Mouse (Mus musculus) midbrain, postnatal 0 days (tissue): ENCODE measurements around the gene Klf16. TPM values are rescaled to one million over a fixed set of nuclear protein-coding genes. Genes with fewer than 3 reads are reported as not detected.
A peak's percentile ranks its signal among the peaks of the same experiment; 100 is the strongest.

Experiments used
- ATAC-seq: fragments of 200-750 bp; cut with Nextera tagmentation; 2 replicates; pipeline ENCODE4 v1.8.0; 2017; ENCODE audit warnings: moderate number of reproducible peaks, mild to moderate bottlenecking, moderate TSS enrichment, moderate library complexity; ENCODE audit not compliant: low FRiP score
- DNase-seq: peaks from one replicate; pipeline ENCODE4 v3.0.0-alpha.2; 2015; ENCODE audit warnings: low spot score
- H3K27ac ChIP-seq: fragments of 300-500 bp; sonication (generic); 2 replicates; pipeline ENCODE4 v1.5.1; 2014; ENCODE audit warnings: low read depth, mild to moderate bottlenecking, low read length, mixed read lengths
- H3K27me3 ChIP-seq: fragments of 300-500 bp; sonication (generic); 2 replicates; pipeline ENCODE4 v1.6.1; 2014; ENCODE audit warnings: low read length, control low read depth, mixed read lengths; ENCODE audit not compliant: insufficient read depth
- H3K36me3 ChIP-seq: fragments of 300-500 bp; sonication (generic); 2 replicates; pipeline ENCODE4 v1.6.1; 2014; ENCODE audit warnings: low read length, control low read depth, mixed read lengths; ENCODE audit not compliant: insufficient read depth
- H3K4me1 ChIP-seq: fragments of 300-500 bp; sonication (generic); 2 replicates; pipeline ENCODE4 v1.6.1; 2014; ENCODE audit warnings: mild to moderate bottlenecking, control low read depth, antibody characterized with exemption, low read length, mixed read lengths; ENCODE audit not compliant: insufficient read depth
- H3K4me2 ChIP-seq: fragments of 300-500 bp; sonication (generic); 2 replicates; pipeline ENCODE4 v1.6.1; 2014; ENCODE audit warnings: low read depth, mild to moderate bottlenecking, low read length, mixed read lengths; ENCODE audit not compliant: poor library complexity, severe bottlenecking
- H3K4me3 ChIP-seq: fragments of 300-500 bp; sonication (generic); 2 replicates; pipeline ENCODE4 v1.5.1; 2014; ENCODE audit warnings: low read depth, mild to moderate bottlenecking, low read length, moderate library complexity
- H3K9ac ChIP-seq: fragments of 300-500 bp; sonication (generic); replicated peaks from 2 replicates; pipeline ENCODE4 v1.6.1; 2014; ENCODE audit warnings: mild to moderate bottlenecking, low read length, moderate library complexity, mixed read lengths; ENCODE audit not compliant: poor library complexity, severe bottlenecking
- H3K9me3 ChIP-seq: fragments of 300-500 bp; sonication (generic); 2 replicates; pipeline ENCODE4 v1.6.1; 2016; ENCODE audit warnings: low read length, control low read depth
- CTCF ChIP-seq: IDR thresholded peaks from 2 replicates; pipeline ENCODE4 v1.5.1; 2016; ENCODE audit warnings: antibody characterized with exemption, mild to moderate bottlenecking
- WGBS: fragments of 180-500 bp; shearing (Covaris S2); extraction: QIAGEN DNeasy Blood & Tissue Kit; methylation state at CpG from one replicate; pipeline ENCODE4 v1.1.7; 2014; 5-methylcytosine and 5-hydroxymethylcytosine counted together
- polyA plus RNA-seq: library from polyadenylated mRNA; unstranded; fragments of >200 nt; fragmentation: Nextera tagmentation; extraction: Ambion mirVana; gene quantifications from 2 replicates; pipeline ENCODE4 v1.2.1, GENCODE M21; 2015
- total RNA-seq: library from RNA; depleted of rRNA; stranded (reverse); fragments of >200 nt; gene quantifications from 2 replicates; pipeline ENCODE4 v1.2.3, GENCODE M21; 2014

The Klf16 gene
- total and polyA plus RNA-seq, 2 experiments from 2014 or later, result 8.3 to 18.1 TPM

GRCm38 (mm10) chr10:80572477-80572876 is 4.6 kb downstream of the Klf16 start:
- H3K4me1 ChIP-seq, result peaks cover 11% of the 10 kb centered on the region
- 91% methylated on average over 2 of the region's 2 CpGs for WGBS
- no peak for TF ChIP-seq CTCF
- H3K36me3 ChIP-seq, result peaks cover 12% of the 10 kb centered on the region
- no peak for ATAC-seq
- H3K27me3 ChIP-seq, result no peaks in the 10 kb centered on the region
- H3K9ac ChIP-seq, result no peak overlapping the region
- DNase-seq, result no peak
- no peak overlapping the region for H3K27ac ChIP-seq
- no peaks in the 10 kb centered on the region for H3K9me3 ChIP-seq
- no peak overlapping the region for H3K4me3 ChIP-seq
- no peak overlapping the region for H3K4me2 ChIP-seq

- no peak for TF ChIP-seq CTCF
- Histone ChIP-seq H3K9ac (0 out of 2 replicates have a peak overlapping the region, but pooled peaks have one; percentile 19), H3K27me3 (no peaks in the 10 kb centered on the region), H3K9me3 (no peaks in the 10 kb centered on the region), H3K4me3 (no peak overlapping the region), H3K4me1 (peaks cover 18% of the 10 kb centered on the region), H3K4me2 (peak overlapping the region; percentile 16), H3K27ac (0 out of 2 replicates have a peak overlapping the region, but pooled peaks have one; percentile 18), H3K36me3 (peaks cover 15% of the 10 kb centered on the region)
- ATAC-seq (peak; percentile 35; the same call in 1 of the 2 replicates), DNase-seq (peak; percentile 62)
- 18% methylated on average over 30 of the region's 30 CpGs for WGBS
Measured at GRCm38 (mm10) chr10:80570871-80571836, 6.0 kb downstream of the Klf16 start.

- 0 out of 2 replicates have a peak overlapping the region, but pooled peaks have one; percentile 19 for H3K9ac ChIP-seq
- WGBS, result 89% methylated on average over 10 of the region's 10 CpGs
- H3K9me3 ChIP-seq, result no peaks in the 10 kb centered on the region
- H3K36me3 ChIP-seq, result peaks cover 18% of the 10 kb centered on the region
- no peak overlapping the region for H3K4me2 ChIP-seq
- no peak for TF ChIP-seq CTCF
- H3K4me3 ChIP-seq, result no peak overlapping the region
- no peak for DNase-seq
- ATAC-seq, result no peak
- no peaks in the 10 kb centered on the region for H3K27me3 ChIP-seq
- H3K4me1 ChIP-seq, result peaks cover 13% of the 10 kb centered on the region
- H3K27ac ChIP-seq, result no peak overlapping the region
Measured at GRCm38 (mm10) chr10:80570419-80570818, 6.7 kb downstream of the Klf16 start.

GRCm38 (mm10) chr10:80569664-80570066 is 7.5 kb downstream of the Klf16 start:
- H3K4me2 ChIP-seq, result no peak overlapping the region
- H3K4me3 ChIP-seq, result no peak overlapping the region
- 34% methylated on average over 10 of the region's 10 CpGs for WGBS
- H3K9ac ChIP-seq, result no peak overlapping the region
- H3K27me3 ChIP-seq, result no peaks in the 10 kb centered on the region
- no peak for DNase-seq
- H3K9me3 ChIP-seq, result no peaks in the 10 kb centered on the region
- ATAC-seq, result no peak
- no peak for TF ChIP-seq CTCF
- no peak overlapping the region for H3K27ac ChIP-seq
- H3K4me1 ChIP-seq, result peaks cover 11% of the 10 kb centered on the region
- peaks cover 18% of the 10 kb centered on the region for H3K36me3 ChIP-seq

- H3K27ac ChIP-seq, result no peak overlapping the region
- H3K4me3 ChIP-seq, result no peak overlapping the region
- WGBS, result 95% methylated on average over 29 of the region's 29 CpGs
- ATAC-seq, result no peak
- H3K9ac ChIP-seq, result no peak overlapping the region
- peaks cover 18% of the 10 kb centered on the region for H3K36me3 ChIP-seq
- no peaks in the 10 kb centered on the region for H3K27me3 ChIP-seq
- DNase-seq, result no peak
- H3K4me2 ChIP-seq, result no peak overlapping the region
- TF ChIP-seq CTCF, result no peak
- no peaks in the 10 kb centered on the region for H3K9me3 ChIP-seq
- H3K4me1 ChIP-seq, result peaks cover 11% of the 10 kb centered on the region
Measured at GRCm38 (mm10) chr10:80568876-80569275, 8.2 kb downstream of the Klf16 start.
